Mouse (Mus musculus) heart, adult 9 months (tissue): ENCODE data around the gene Glp2r.

Source experiments
- DNase-seq, 2 experiments: peaks; one replicate each; pipeline ENCODE4 v3.0.0; 2022; ENCODE audit warnings: low spot score in 2 of 2

Gene Glp2r

DNA sequence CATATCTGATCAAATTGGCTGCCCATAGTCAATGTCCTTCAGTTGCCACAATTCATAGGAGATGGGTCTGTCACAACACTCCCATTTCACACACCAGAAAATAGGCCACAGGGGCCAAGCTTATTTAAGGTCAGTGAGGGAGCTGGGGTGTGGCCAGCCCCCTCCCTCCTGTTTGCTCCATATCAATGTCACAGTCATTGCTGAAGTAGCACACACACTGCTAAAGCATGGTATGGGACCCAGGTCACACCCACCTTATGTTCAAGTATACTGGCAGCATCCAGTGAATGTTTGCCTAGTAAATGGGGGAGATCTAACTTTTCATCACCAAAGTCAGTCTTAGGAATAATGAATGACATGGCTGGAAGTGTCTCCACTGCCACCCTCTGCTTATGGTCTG lies 42.2 kb downstream of the Glp2r start:
- no peak for DNase-seq

DNA sequence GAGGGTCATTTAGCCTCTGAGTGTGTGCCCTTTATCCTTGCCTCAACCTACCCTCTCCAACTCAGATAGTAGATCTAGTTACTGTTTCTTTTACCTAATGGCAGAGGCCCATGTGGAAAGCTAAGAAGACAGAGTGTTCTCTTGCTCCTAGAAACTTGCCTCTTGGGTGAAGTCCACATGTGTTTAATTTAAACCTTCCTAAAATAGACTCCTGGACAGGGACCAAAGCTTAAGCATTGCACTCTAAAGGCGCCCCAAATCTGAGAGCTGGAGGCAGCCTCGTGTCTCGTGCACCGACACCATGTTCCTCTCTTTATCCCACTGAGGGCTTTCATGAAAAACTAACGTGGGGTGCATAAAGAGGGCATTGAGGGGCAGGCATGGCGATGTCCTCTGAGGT lies 43.9 kb downstream of the Glp2r start:
- peak; percentile 19 to 24 for DNase-seq

DNA sequence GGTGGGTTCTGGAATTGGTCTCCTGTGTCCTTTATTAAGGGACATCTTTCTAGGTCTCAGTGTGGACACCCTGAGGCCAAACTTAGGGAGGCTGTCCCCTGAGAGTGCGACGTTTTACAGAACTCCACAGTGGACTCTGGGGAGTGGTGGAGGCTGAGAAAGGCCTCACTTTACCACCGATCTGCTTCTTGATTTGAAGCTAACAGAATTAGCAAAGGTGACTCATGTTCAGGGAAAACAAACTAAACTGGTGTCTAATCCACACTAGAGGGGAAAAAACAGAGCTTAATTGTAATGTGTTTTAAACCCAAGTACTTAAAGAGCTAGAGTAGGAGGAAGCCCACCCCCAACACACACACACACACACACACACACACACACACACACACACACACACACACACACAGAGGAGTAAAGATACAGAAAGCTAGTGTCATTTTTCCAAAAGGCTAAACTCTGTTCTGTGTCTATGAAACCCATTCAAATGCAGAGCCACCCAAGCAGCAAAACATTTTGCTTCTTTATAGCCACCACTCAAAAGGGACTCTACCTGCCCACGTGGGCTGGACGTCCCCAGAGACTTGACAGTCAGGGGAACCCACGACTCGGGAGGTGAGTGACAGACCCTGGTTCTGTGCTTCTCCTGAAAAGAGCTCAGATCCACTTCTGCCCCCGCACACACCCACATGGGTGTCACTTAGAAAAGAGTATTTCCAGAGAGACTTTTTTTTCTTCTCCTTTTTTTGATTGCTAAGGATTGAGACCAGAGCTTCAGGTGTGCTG lies 47.5 kb downstream of the Glp2r start:
- no peak for DNase-seq

DNA sequence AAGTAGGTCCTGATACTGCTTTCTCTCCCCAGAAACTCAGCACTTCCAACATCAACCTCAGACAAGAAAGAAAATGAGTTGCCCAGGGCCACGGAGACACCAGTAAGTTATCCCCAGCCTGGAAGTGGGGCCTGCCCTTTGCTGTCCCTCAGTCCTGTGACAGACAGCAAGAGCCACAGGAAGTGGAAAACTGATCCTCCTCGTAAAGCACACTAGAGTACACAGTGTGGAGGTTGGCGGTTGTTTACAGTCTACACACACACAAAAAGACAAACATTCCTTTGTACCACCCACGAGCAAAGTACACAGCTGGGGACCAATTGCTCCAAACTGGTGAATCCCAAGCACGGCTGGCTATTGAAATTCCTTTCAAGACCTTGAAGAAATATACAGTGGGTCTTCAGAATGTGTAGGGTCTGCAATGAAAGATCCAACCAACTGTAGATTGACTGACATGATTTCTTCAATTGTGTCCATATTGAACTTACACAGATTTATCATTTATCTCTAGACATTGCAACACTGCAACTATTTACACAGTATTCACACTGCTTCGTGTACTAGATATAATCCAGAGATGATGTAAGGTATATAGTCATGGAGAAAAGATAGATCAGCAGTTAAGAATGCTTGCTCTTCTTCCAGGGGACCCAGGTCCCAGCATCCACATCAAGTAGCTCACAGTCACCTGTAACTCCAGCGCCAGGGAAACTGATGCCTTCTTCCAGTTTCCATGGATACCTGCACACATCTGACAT lies 48.4 kb downstream of the Glp2r start:
- DNase-seq: no peak

DNA sequence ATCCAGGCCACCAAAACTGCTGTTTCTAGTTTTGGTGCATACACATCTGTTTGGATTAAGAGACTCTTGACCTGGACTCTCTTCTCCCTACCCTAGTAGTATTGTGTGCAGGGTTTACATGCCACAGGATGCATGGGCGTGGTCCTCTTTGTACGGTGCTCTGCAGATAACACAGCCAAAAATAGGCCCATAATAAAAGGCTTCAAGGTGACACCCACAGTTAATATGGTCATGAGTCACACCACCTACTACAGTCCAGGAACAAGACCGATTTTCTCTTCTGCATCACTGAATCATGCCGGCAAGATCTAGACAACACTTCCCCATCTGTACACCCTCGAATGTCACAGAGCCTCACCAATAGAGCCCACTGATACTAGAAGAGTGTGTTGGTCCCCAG lies 49.5 kb downstream of the Glp2r start:
- peak in 1 of 2 experiments; percentile 2 for DNase-seq

DNA sequence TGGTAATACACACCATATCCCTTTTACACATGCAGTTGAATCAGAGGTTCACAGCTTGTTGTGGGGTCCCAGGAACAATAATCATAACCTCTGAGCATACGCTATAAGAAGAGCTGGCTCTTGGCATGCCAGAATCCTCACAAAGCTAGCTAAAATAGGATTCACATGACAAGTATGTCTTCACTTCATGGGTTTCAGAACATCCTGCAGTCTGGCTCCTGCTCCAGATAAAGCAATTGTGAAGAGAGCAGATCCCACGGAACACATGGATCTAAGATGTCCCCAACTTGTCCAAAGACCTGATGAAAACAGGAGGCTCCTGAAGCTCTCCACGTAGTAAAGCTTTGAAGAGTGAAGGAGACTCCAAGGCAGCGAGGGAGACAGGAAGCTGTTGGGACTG lies 55.6 kb downstream of the Glp2r start:
- no peak for DNase-seq

DNA sequence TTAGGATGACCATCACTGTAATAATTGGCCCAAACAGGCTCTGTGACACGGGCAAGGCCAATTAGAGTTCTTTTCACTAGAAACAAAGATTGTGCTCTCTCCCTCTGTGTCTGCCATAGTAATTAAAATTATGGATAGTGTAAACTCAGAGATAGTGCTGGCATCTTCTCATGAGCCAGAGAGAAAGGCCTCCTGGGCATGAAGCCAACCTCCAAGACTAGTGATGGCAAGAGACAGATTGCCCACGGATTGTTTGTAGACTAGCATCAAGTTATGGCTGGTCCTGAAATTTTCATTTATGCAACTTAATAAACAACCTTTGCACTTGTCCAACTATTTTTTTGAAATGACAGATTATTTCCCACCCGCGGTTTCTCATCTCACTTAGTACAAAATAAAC lies 58.0 kb downstream of the Glp2r start:
- no peak for DNase-seq

DNA sequence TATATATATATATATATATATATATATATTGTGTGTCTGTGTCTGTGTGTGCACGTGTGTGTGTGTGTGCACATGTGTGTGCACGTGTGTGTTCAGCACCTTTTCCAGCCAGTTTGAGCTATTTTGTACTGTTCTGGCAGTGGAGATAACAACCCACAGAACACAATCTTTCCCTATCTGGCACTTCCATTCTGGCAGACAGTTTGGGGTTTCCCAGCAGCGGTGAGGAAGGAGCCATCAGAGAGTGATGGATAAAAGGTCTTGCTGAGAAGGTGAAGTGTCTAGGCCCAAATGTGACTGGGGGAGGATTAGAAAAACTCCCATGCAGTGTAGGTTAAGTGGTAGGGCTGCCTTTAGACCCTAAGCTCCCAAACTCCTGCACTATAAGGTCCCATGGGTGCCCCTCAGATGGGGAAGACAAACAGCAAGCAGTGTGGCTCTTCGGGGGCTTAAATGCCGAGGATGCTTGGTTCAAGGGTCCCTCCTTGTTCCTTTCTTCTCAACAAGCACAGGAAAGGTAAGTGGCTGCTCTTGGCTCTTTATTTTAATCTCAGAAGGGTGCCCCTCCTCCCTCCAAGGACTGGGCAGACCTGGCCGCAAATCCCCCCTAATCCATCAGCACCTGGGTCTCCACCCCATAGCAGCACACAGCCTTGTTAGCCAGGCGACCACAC lies 76.1 kb downstream of the Glp2r start, which contains the start of gene Rcvrn:
Rcvrn (plus strand) TSS at position 624 of the 674 bp plus-strand sequence.
- DNase-seq: no peak

DNA sequence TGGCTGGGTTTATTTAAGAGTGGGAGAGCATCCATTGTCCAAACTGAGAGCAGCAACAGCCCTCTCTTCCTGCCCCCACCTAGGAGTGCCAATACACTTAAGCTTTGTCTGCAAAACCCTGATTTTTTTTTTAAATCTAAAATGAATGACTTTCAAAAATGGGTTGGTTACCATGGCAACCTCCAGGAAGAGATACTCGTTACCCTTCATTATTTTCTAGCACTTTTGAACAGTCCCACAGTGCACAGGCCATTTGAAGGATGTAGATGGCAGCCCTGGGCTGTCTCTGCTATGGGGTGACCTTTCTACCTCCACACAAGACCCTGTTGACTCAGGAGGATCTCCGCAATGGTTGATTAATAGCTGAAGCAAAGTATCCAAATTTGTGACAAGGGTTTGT lies 84.8 kb downstream of the Glp2r start:
- no peak for DNase-seq

DNA sequence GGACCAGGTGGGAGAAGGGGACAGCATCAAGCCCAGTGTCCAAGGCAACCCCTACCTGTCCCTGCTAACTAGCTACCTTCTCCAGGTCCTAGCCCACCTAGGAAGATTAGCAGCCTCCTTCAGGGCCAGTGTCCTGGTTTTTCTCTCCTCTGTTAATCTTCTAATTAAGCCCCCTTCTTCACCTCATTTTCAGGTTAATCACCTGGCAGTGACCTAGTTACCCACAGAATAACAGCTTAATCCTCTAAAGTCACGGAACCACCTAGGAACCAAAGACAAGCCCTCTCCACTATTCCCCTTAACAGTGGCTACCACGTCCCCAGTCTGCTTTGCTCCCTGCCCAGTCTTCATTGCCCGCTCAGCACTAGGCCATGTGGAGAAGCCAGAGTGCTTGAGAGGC lies 89.1 kb downstream of the Glp2r start:
- DNase-seq: no peak

DNA sequence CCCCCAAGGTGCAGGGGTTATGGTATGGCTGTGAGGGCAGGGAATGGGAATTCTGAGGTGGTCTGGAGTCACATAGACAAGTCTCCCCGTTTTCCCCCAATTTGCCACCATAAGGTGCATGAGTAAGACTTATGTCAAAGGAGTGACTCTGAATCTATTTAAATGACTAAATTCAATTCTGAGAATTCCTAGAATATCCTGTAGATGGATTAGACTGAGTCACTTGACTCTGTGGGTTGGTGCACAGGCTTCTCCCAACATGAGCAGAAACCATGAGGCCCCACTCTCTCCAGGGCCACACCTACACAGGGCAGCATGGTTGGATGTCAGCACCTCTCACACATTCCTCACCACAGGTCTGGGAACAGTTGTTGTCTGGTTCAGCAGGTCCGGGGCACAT lies 91.0 kb downstream of the Glp2r start:
- no peak for DNase-seq

DNA sequence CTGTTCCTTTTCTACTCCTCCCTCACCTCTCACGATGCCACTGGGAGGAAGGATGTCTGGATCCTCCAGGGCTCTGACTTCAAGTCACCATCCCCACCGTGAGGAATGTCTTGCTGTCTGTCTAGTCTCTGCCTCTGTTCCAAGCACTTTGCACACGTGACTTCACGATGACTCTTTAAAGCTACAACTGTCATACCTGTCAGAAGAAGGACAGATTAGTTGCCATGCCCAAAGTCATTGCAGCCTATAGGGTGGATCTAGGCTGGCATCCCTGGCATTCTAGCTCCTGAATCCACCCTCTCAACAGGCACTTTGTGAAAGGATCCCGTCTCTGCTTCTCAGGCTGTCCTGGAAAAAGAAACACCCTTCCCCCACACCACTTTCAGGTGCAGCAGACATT lies 91.7 kb downstream of the Glp2r start:
- DNase-seq: no peak

DNA sequence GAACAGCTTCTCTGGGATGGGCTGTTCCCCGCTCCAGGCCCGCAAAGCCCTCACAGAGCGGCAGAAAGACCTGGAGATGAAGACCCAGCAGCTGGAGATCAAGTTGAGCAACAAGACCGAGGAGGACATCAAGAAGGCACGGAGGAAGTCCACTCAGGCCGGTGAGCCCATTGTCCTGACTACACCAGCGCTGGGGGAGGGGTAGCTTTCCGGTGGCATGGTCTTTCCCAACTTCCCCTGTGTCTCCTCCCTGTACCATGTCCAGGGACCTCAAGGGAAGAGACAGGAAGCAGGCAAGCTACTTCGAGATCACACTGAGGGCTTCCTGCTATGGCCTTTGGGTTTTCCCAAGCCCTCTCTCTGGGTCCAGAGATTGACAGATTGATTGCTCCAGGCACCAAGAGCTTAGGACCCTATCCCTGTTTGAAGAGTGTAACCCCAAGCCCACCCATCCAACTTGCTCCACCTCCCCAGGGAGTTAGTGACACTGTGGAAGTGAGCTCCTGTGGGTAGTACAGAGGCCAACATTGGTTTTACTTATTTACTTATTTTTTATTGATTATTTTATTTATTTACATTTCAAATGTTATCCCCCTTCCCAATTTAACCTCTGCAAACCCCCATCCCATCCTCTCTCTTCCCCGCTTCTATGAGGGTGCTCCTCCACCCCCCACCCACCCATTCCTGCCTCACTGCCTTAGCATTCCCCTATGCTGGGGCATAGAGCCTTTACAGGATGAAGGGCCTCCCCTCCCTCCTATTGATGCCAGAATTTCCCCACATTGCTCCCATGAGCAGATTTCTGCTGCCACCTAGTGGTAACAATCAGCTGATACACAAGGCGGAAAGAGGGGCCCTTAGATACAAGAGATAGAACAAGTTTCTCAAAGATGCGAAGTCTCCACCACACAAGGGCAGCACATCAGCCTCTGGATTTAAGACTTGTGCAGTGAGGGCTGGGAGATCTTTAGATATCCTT lies 95.1 kb downstream of the Glp2r start:
- peak; percentile 47 to 50 for DNase-seq

DNA sequence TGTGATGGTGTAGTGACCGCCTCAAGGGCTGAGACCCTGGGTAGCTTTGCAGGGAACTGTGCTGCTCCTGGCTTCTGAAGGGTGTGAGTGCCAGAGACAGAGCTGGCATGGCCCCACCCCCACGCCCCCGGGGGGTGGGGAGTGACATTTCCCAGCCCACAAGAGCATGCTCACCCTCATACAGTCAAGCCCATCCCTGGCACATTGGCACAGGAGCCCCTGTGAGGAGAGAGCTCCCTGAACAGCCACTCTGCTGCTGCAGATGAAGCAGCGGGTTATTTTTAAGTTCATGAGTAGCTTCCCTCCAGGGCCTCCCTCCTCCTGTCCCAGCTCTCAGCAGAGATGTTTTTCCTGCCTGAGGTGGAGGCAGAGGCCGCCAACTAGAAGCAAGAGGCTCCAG lies 98.8 kb downstream of the Glp2r start:
- no peak for DNase-seq

DNA sequence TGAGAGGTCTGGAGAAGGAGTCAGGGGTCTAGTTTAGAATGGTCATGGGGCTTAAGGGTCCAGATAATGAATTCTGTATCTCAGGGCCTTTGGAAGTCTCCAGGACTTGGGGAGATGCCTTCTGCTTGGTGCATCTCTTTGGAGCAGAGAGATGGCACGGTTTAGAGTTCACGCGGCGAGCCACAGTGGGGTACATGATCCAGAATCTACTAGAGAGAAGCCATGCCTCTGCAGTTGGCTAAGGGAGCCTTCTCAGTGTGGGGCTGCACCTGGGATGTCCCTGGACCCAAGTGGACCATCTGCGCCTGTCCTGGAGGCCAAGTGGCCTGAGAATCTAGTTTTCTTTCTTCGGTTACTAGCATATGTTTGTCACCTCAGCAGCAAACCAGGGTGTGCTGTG lies 100.9 kb downstream of the Glp2r start:
- DNase-seq: no peak

DNA sequence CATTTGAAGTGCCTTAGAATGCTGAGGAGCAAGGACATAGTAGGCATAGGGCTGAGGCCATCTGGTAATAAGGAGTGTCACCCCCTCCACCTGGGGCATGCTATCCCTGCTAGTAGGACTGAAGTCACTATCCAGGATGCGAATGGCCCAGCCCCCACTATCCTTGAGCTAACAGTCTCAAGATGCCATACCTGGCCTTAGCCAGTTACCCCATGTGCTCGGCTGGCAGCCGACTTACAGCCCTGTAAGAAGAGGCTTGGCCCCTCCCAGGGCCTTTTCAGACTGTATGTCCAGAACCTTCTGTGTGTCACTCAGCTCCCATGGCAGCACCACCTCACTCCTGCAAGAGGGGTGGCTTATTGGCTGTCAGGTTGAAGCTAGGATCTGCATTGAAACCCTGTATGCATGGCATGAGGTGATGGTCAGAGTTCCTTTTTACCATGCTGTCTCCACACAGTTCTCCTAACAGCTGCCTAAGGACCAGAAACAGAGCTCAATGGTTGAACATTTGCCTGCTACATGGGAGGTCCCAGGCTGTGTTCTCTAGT lies 102.4 kb downstream of the Glp2r start:
- DNase-seq: no peak

DNA sequence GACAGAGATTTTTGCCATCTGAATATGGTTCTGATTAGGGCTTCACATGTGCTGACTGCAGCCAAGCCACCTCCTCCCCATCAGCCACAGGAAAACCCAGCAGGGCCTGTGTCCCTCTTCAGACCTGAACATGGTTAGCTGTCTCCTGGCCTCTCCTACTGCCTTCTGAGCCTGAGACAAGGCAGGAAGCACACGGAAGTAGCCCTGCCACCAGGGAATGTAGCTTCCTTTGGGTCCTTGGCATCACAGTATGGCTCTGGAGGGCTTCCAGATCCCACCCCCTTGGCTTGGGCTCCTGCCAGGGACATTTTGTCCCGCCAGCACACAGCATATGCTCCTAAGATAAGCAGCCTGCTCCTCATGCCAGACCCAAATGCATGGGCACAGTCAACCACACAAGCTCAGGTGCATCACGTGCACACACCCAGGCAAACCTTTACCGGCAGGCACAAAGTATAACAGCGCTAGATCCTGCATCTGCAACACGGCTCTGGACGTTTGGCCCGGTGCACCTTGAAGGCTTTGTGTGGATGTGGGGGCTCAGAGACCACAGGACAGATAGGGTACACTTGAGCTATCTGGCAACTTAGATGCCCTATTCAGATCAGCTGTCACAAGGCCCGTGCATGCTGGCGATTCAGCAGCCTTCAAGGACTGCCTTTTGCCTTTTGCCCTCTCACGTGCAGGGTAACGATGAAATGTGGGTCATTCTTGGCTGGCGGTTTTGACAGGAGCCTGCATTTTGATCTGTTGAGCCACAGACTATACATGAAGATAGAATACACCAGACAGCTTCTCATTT lies 103.2 kb downstream of the Glp2r start:
- DNase-seq: peak; percentile 62 to 63

DNA sequence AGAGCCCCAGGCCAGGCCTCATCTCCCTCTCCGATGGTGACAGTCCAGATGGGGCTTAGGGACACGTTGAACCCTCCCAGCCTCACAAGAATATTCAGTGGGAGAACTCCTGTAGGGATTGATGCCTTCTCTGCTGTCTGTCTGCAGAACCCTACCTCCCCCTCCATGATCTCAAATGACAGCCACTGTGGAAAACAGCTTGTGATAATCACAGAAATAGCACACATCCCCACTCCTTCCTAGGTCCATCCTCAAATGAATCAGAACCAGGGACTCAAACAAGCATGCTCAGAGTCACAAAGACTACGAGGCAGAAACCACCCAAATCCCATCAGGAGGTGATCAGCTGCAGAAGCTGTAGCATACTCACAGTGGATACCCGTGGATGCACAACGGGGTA lies 104.8 kb downstream of the Glp2r start:
- DNase-seq: no peak

DNA sequence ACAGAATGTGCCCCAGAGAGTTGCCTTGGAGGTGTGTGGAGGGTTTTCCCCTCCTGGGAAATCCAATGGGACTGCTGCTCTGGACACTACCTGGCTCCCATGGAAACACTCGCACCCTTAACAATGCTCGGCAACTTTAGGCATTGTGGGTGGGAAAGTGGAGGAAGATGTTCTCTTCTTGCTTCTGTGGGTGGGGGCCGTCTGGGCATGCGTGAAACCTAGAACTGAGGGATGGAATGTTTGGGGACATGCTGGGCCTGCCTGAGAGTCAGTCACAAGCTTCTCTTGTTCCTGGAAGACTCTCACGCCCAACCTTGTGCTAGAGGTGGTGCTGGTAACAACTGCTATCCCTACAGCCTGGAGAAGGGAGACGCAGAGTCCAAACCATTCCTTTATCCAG lies 106.0 kb downstream of the Glp2r start:
- DNase-seq: no peak

DNA sequence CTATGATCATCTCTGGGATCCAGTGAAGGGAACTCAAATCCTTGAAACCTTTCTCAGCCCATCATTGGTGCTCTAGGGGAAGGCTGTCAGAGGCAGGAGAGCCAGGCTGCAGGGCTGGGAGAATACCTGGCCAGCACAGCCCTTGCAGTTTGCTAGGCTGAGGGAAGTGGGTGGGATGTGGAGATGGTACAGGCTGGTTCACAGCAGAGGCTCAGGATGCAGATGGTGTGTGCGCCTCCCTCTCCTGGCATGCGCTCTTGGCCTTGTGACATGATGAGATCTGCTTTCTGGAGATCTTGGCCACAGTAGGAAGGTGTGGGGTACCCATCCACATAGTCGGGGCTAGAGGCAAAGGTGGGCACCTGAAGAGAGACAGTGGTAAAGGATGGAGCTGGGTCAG lies 106.7 kb downstream of the Glp2r start:
- DNase-seq: no peak
